Mouse (Mus musculus) heart, postnatal 10 days (tissue): Measurements from ENCODE around the gene Rhbg. TPM values are rescaled to one million over a fixed set of nuclear protein-coding genes. Genes with fewer than 3 reads are reported as not detected.

Experiments
- DNase-seq, 2 experiments: peaks; one replicate each; pipeline ENCODE4 v3.0.0; 2021
- intact Hi-C: fragments of 180-260 bp; cut with DNase I; formaldehyde crosslinking; loops from one replicate; pipeline ENCODE4 v1.15.1; 2025
- total RNA-seq, 2 experiments: library from RNA; stranded (reverse); gene quantifications; 2 replicates each; pipeline ENCODE4 v1.2.3; 2021

The Rhbg gene
- total RNA-seq, 2 experiments from 2014 or later, result not detected

- DNase-seq, result no peak
- intact Hi-C loops, result no loop called here
These were observed 24.1 kb downstream of the Rhbg start for GRCm38 (mm10) chr3:88230262-88231047.

DNA sequence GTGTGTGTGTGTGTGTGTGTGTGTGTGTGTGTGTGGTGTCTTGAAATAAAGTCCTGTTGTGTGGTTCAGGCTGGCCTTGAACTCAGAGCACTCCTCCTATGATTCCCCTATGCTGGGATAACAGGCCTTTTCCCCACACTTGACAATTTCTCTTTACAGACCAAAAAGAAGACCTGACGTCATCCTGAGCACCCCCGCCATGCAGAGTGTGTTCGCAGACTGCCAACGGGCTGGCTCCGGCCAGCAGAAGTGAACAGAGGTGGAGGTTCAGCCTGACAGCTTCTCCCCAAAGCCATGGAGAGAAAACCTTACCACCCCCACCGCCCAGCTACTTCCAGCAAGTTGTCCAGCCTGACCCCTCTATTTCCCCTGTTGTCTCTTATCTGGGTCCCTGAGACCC, 25.0 kb downstream of the Rhbg start:
- intact Hi-C loops, result no loop called here

DNA sequence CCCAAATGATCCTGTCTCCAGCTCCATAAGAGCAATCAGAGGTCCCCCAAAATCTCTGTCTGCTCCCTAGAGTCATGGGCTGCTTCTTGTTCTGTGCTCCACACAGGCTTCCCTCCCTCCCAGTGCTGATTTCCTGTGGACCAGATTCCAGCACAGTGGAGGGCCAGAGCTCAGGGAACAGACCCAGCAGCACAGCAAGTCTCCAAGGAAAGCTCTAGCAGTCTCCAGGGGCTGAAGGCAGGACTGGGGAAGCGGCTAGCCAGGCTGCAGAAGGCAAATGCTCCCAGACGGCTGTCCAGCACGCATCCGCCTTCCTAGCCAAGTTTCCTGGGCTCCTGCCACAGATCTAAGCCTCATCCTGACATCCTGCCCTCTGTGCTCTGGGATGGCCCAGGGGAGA, 25.6 kb downstream of the Rhbg start:
- intact Hi-C loops, result no loop called here
- DNase-seq, result peak; percentile 20 to 33

More for the DNA sequence above, 25.0 kb downstream of the Rhbg start:
- no peak for DNase-seq

DNA sequence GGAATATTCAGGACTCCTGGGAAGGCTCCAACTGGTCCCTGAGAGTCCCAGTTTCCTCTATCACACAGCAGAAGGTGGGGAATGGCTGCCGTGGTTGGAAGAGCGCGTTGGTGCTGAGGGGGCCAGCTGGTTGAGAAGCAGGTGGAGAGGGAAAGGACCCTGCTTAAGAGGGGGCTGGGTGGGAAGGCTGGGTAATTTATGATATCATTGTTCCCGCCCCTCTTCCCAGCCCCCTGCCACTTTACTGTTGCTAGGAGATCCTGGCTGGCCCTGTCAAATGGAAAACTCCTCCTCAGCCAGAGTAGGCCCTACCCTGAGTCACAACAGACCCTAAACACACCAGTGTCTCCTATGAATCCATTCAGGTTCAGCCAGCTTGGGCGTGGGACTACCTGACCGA, 26.5 kb downstream of the Rhbg start:
- DNase-seq, result no peak
- intact Hi-C loops, result no loop called here

DNA sequence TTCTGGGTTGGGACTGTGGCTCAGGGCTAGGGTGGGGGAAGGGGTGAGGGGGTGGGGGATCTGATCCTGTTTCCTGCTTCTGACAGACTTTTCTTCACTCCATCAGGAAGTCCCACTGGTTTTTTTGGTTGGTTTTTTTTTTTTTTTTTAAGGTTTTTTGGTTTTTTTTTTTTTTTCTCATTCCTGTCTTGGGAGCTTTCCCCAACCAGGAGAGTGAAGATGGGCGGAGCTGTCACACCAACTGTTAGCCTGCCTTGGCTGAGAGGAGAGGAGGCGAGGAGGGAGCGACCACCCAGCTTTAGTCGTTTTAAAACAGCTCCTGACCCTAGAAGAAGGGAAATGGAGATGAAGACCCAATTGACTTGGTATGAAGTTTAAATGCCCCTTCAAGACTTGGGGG, 27.2 kb downstream of the Rhbg start:
- intact Hi-C loops, result no loop called here
- DNase-seq, result no peak

GRCm38 (mm10) chr3:88226101-88226845, 28.2 kb downstream of the Rhbg start:
- DNase-seq, result no peak
- intact Hi-C loops, result no loop called here

DNA sequence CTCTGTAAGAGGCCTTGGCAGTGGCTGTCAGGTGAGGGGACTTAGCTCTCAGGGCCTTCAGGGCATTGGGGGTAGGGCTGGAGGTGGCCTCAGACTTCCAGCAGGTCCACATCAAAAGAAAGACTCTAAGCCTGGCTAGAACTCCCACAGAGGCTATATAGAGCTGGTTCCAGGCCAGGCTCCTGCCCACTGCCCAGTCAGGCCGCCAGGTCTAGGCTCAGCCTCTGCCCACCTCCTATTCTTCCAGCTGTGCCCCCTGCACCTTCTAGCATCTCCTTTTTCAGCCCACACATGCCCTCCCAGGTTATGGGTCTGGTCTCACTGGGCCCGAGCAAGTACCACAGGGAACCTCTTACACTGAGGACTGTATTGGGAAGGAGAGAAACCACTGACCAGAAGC, 29.6 kb downstream of the Rhbg start:
- no peak for DNase-seq
- intact Hi-C loops, result no loop called here

- intact Hi-C loops, result no loop called here
These were observed 32.1 kb downstream of the Rhbg start for GRCm38 (mm10) chr3:88222446-88222845.

DNA sequence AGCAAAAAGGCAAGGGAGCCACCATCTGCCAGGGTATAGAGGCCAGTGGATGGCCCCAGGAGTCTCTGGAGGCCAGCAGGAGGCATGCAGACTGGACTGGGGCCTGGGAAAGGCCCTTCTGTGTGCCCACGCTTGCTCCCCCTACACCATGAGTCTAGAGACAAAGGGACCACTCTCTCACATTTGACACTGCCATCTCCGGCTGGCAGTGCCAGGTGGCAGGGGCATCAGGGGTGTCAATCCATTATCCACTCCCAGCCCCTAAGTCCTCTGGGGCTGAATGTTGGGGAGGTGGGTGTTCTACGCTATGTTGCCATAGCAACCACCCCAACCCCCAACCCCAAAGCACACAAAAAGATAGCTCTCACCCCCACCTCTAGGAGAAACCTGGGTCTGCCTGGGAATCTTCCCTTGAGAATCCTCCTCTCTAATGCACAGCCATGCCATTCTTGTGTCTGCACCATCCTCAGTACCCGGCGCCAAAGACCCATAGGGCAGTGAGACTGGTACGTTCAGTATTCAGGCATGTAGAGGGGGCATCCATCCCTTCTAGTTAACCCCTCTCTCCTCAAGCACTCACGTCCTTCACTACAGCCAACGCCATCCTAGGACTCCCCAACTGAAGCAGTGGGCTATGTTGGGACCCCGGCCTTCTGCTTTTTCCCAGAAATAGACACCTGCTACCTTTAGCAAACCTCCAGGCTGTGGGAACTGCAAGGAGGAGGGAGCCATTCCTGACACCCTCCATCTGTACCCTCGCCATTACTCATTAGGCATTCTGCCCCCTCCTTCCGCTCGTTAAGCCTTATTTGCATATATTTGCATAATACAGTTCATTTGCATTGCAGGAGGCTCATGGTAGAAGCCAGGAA, 32.8 kb downstream of the Rhbg start:
- intact Hi-C loops, result no loop called here
- DNase-seq, result no peak

More at GRCm38 (mm10) chr3:88222446-88222845, 32.1 kb downstream of the Rhbg start:
- no peak for DNase-seq

DNA sequence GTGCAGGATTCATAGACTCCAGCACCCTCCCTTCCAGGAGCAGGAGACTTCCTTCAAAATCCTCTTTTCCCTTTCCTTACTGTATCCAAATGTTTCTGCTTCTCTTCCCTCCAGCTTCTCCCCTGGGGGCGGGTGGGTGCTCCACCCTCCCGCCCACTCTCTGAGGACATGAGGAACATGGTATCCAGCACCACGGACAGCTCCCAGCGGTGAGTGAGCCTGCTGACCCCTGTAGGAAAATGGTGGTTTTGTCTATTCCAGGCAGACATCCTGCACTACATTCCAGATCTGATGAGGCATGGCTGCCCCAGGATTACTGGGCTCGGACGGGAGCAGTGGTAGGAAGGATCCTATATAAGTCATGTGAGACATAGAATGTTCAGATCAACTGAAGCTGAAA, 33.7 kb downstream of the Rhbg start:
- intact Hi-C loops, result no loop called here
- peak; percentile 83 to 89 for DNase-seq

DNA sequence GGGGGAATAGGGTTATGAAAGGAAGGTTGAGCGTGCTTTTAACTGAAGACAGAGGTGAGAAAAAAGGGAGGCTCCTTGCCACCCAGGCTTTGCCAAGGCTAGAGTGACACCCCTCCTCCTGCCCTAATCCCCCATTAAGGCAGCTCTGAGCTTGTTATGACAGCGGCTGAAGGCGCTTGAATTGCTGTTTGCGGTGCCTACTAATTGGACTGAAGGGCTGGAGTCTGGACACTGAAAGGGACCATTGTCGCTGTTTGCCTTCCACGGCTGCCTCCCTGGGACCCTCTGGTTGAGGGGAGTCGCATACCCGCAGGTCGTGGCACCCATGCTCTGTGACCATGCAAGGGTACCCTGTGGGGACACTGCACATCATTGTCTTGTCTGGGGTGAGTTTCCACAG, 34.6 kb downstream of the Rhbg start:
- intact Hi-C loops, result no loop called here
- DNase-seq, result no peak

GRCm38 (mm10) chr3:88217679-88218078, 36.8 kb downstream of the Rhbg start:
- intact Hi-C loops, result no loop called here
- DNase-seq, result no peak

DNA sequence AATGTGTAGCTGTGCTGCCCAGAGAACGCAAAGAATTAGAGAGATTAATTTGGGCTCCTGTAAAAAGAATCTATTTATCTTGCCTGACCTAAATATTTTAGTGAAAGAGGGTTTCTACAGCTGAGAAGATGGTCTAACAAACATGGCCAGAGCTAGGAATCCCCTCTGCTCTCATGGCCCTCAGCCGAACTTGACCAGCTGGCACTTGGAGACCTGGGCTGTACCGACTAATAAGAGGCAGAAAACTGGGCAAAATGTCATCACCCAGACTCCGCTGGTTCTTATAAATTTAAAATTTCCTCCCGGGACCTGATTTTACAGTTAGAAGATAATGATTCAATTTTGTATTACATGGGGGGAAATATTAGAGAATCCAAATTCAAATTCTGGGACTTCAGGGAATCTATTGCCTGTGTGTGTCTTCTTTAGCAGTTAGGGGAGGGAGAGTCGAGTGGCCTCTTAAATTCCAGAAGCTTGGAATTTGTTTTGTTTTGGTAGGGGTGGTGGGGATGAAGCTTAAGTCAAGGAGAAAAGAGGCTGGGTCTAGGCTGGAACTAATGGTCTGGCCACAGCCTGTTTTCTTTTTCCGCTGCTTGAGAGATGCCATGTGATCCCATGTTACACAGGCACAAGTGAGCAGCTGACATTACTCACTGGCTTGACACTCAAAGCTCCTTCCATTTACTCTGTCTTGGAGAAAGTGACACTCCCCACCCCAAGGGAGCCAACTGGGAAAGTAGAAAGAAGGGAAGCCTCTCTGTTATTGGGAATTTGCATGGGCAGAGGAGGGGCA, 37.8 kb downstream of the Rhbg start:
- intact Hi-C loops, result no loop called here
- no peak for DNase-seq

GRCm38 (mm10) chr3:88216116-88216515, 38.4 kb downstream of the Rhbg start:
- no peak for DNase-seq
- intact Hi-C loops, result no loop called here

DNA sequence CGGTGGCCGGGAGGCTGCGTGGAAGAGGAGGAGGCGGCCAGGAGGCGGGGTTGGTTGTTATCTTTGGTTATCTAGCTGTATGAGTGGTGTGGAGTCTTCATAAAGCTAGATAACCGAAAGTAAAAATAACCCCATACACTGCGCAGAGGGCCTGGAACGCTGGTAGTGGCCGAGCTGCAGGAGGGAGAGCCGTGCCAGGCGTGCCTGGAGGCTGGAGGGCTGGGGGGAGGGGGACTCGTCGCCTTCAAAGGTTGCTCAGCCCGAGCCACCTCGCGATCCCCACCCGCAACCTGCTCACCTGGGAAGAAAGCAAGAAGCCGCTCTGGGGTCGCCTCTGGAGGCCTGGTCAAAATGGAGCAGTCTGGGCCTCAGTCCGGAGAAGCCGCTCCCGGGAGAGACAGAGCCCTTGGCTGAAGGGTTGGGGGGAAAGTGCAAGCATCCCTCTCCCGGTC, 38.9 kb downstream of the Rhbg start:
- DNase-seq, result no peak
- intact Hi-C loops, result no loop called here

- intact Hi-C loops, result no loop called here
- DNase-seq, result no peak
These were observed 39.4 kb downstream of the Rhbg start for GRCm38 (mm10) chr3:88214971-88215552.

- no peak for DNase-seq
- intact Hi-C loops, result no loop called here
These were observed 40.1 kb downstream of the Rhbg start for GRCm38 (mm10) chr3:88214197-88214938.

DNA sequence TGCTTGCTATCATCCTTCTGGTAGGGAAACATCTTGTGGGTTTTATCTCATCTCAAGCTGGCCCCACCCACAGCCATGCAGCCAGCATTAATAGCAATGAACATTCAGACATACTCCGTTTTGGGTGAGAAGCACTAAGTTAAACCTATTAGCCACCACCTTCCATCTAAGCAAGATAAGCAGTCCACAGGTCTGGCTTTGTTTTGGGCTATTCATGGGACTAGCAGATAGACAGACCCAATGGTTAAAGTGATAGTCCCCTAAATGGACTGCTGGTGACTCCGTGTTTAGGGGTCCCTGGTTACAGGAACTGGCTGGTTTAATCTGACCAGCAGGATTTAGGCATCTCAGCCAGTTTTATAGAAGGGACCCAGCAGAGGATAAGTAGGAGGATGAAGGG, 41.5 kb downstream of the Rhbg start:
- intact Hi-C loops, result no loop called here
- no peak for DNase-seq

GRCm38 (mm10) chr3:88212356-88212755, 42.2 kb downstream of the Rhbg start:
- intact Hi-C loops, result no loop called here
- DNase-seq, result no peak
